In the genomic region with DNA sequence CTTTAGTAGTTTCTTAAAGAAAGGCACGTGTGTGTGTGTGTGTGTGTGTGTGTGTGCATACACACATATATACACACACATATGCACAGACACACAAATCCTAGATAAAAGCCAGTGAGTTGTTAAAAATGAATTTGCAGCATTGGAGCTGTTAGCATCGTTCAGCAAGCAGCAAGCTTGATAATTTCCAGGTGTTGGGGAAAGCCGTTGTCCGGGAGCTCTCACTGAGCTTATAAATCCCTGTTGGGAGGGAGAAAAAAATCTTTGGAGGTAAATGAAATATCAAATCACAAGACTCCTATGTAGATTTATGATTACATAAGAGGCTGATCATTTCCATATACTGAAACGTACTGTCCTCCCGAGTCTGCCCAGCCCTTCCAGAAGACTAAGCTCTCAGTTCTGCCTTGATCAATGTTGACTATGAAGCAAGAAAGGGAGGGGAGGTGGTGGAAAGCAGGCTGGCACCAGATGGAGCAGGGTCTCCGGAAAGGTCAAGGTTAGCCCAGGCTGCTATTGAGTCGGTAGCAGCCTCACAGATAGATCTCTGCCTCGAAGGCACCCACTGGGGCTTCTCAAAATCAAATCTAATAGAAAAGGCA, we compare ENCODE assay signal across 11 mouse cellular contexts. TPM values are rescaled to one million over a fixed set of nuclear protein-coding genes. Genes with fewer than 3 reads are reported as not detected.
A peak's percentile ranks its signal among the peaks of the same experiment; 100 is the strongest.
DNase-seq lines count a peak whose midpoint lies in the region; ATAC-seq lines count a peak whose summit lies in the region.
"Had no signal": no experiment of that assay in that cellular context is flagged by ENCODE, and none has a peak within 500 bp of the region (broad histone marks: within the 10 kb centered on the region; RNA-seq: fewer than 3 reads in every experiment).

No protein-coding gene starts in this region.

- no peaks in the 10 kb centered on the region for H3K27me3 ChIP-seq in forebrain, embryonic 15.5 days
- no peaks in the 10 kb centered on the region for H3K27me3 ChIP-seq in limb, embryonic 11.5 days (ENCODE audit: control insufficient read depth, insufficient read depth, low read length)
- no peaks in the 10 kb centered on the region for H3K27me3 ChIP-seq in neural tube, embryonic 12.5 days (replicated peaks)

- WGBS in forebrain, embryonic 15.5 days, result 39% methylated on average over 9 of the region's 9 CpGs
- WGBS in limb, embryonic 11.5 days, result 8% methylated on average over 9 of the region's 9 CpGs
- 27% methylated on average over 9 of the region's 9 CpGs for WGBS in neural tube, embryonic 12.5 days

- no peaks in the 10 kb centered on the region for H3K36me3 ChIP-seq in forebrain, embryonic 15.5 days
- no peaks in the 10 kb centered on the region for H3K36me3 ChIP-seq in limb, embryonic 11.5 days (ENCODE audit: control insufficient read depth, insufficient read depth, low read length)
- no peaks in the 10 kb centered on the region for H3K36me3 ChIP-seq in neural tube, embryonic 12.5 days

- H3K9ac ChIP-seq in forebrain, embryonic 15.5 days (replicated peaks), result peak overlapping the region; percentile 3; the same call in 1 of the 2 replicates
- H3K9ac ChIP-seq in limb, embryonic 11.5 days (ENCODE audit: low read length), result no peak overlapping the region
- H3K9ac ChIP-seq in neural tube, embryonic 12.5 days, result 0 out of 2 replicates have a peak overlapping the region, but pooled peaks have one; percentile 48
- H3K9ac ChIP-seq: lung, embryonic 14.5 days had no signal

- no peak overlapping the region for H3K4me2 ChIP-seq in forebrain, embryonic 15.5 days (replicated peaks)
- H3K4me2 ChIP-seq in limb, embryonic 11.5 days (ENCODE audit: low read depth, severe bottlenecking), result peak overlapping the region; percentile 3; the same call in 1 of the 2 replicates
- peak overlapping the region; percentile 69; the same call in 1 of the 2 replicates for H3K4me2 ChIP-seq in neural tube, embryonic 12.5 days (replicated peaks)

- H3K4me3 ChIP-seq in forebrain, embryonic 15.5 days, result no peak overlapping the region
- H3K4me3 ChIP-seq in limb, embryonic 11.5 days (ENCODE audit: low read depth, low read length), result no peak overlapping the region
- H3K4me3 ChIP-seq in neural tube, embryonic 12.5 days, result no peak overlapping the region

- peak; percentile 61 for DNase-seq in embryo, embryonic 10 days (ENCODE audit: low spot score)
- no peak for DNase-seq in embryo, embryonic 9.5 days (ENCODE audit: extremely low spot score)
- DNase-seq in limb, embryonic 11.5 days (ENCODE audit: low spot score), result peak; percentile 52
- no peak for DNase-seq in yolk sac, embryonic 10.5 days (ENCODE audit: low spot score)
- no peak for DNase-seq in right cerebral cortex, postnatal 14 days
- no peak for DNase-seq in ovary, adult 18-20 months (ENCODE audit: low spot score)
- DNase-seq: kidney, postnatal 14 days had no signal

- peaks cover 37% of the 10 kb centered on the region for H3K4me1 ChIP-seq in forebrain, embryonic 15.5 days
- H3K4me1 ChIP-seq in limb, embryonic 11.5 days (ENCODE audit: control insufficient read depth, insufficient read depth, low read length), result peaks cover 16% of the 10 kb centered on the region
- H3K4me1 ChIP-seq in neural tube, embryonic 12.5 days, result peaks cover 20% of the 10 kb centered on the region

- H3K9me3 ChIP-seq in forebrain, embryonic 15.5 days, result no peaks in the 10 kb centered on the region
- no peaks in the 10 kb centered on the region for H3K9me3 ChIP-seq in limb, embryonic 11.5 days (ENCODE audit: control insufficient read depth, low read length)
- no peaks in the 10 kb centered on the region for H3K9me3 ChIP-seq in neural tube, embryonic 12.5 days

- peak overlapping the region; percentile 31 for H3K27ac ChIP-seq in forebrain, embryonic 15.5 days (replicated peaks)
- no peak overlapping the region for H3K27ac ChIP-seq in limb, embryonic 11.5 days (replicated peaks; ENCODE audit: low read depth, low read length)
- H3K27ac ChIP-seq in neural tube, embryonic 12.5 days, result no peak overlapping the region

- no peak for ATAC-seq in forebrain, embryonic 15.5 days (replicated peaks)
- ATAC-seq in limb, embryonic 11.5 days (ENCODE audit: insufficient number of reproducible peaks, low FRiP score, low TSS enrichment, low read depth), result no peak
- ATAC-seq in neural tube, embryonic 12.5 days (ENCODE audit: low FRiP score, low read depth), result peak; percentile 18; the same call in 1 of the 2 replicates

RNA-seq across cellular contexts. Expression of a gene that starts 12.3 kb away (rescaled TPM):
- polyA plus RNA-seq in forebrain, embryonic 15.5 days (2015; fragmentation: Nextera tagmentation; extraction: Ambion mirVana), result 0.26 TPM in 1 of 2 replicates, not detected in the other
- not detected in 2 replicates for polyA plus RNA-seq in limb, embryonic 11.5 days (2014; fragmentation: Nextera tagmentation; extraction: Ambion mirVana)
- not detected in 2 replicates for polyA plus RNA-seq in neural tube, embryonic 12.5 days (2016; fragmentation: Nextera tagmentation; extraction: Ambion mirVana)
- polyA plus RNA-seq: lung, embryonic 14.5 days; stomach, embryonic 14.5 days had no signal

RNA-seq across cellular contexts. Expression of a gene that starts 15.3 kb away (rescaled TPM):
- polyA plus RNA-seq in forebrain, embryonic 15.5 days (2015; fragmentation: Nextera tagmentation; extraction: Ambion mirVana), result 204 and 215 TPM in 2 replicates
- polyA plus RNA-seq in limb, embryonic 11.5 days (2014; fragmentation: Nextera tagmentation; extraction: Ambion mirVana), result 95.2 and 98.4 TPM in 2 replicates
- polyA plus RNA-seq in neural tube, embryonic 12.5 days (2016; fragmentation: Nextera tagmentation; extraction: Ambion mirVana), result 96.6 and 101 TPM in 2 replicates

Comparison
In these comparisons a context has a peak if more than half of its experiments do, and no peak if none do; other contexts are left out.
1. DNase-seq: peak in embryo, embryonic 10 days (single experiment) and limb, embryonic 11.5 days (single experiment); none in embryo, embryonic 9.5 days (single experiment), yolk sac, embryonic 10.5 days (single experiment), right cerebral cortex, postnatal 14 days (single experiment) and ovary, adult 18-20 months (single experiment).